Mouse (Mus musculus) heart, postnatal 4 days (tissue): ENCODE measurements at regions not wholly inside any gene's neighbourhood (a gene's known extent, or its start where the extent isn't known, plus 50 kb on each side); places are given as distances from the start of the nearest gene placed in this dataset.
"Not testable (repeated sequence)": the region's sequence is repeated elsewhere in the genome, so short reads cannot be mapped to it uniquely, and the experiment has no call there.

ENCODE experiments used
- DNase-seq: peaks from one replicate; pipeline ENCODE4 v3.0.0; 2021

- DNase-seq = no peak
Measured at GRCm38 (mm10) chr16:9016040-9016761, 186.3 kb downstream of the 1810013L24Rik start.

- DNase-seq = no peak
Measured at GRCm38 (mm10) chr16:9016762-9017086, 186.8 kb downstream of the 1810013L24Rik start.

- DNase-seq = no peak
Measured at GRCm38 (mm10) chr16:9030717-9031116, 200.8 kb downstream of the 1810013L24Rik start.

- no peak for DNase-seq
Measured at GRCm38 (mm10) chr16:9043271-9043670, 213.4 kb downstream of the 1810013L24Rik start.

- no peak for DNase-seq
Measured at GRCm38 (mm10) chr16:9046864-9047263, 217.0 kb downstream of the 1810013L24Rik start.

- peak; percentile 6 for DNase-seq
Measured at GRCm38 (mm10) chr16:9054415-9054814, 224.5 kb downstream of the 1810013L24Rik start.

GRCm38 (mm10) chr16:9056430-9056829 is 226.5 kb downstream of the 1810013L24Rik start:
- DNase-seq = no peak

GRCm38 (mm10) chr16:9071526-9071925 is 241.6 kb downstream of the 1810013L24Rik start:
- no peak for DNase-seq

GRCm38 (mm10) chr16:9071956-9072355 is 242.1 kb downstream of the 1810013L24Rik start:
- not testable (repeated sequence) for DNase-seq

- DNase-seq = no peak
Measured at GRCm38 (mm10) chr16:9074295-9074694, 244.4 kb downstream of the 1810013L24Rik start.

- DNase-seq = no peak
Measured at GRCm38 (mm10) chr16:9077451-9077850, 247.6 kb downstream of the 1810013L24Rik start.

- DNase-seq = no peak
Measured at GRCm38 (mm10) chr16:9078405-9078942, 248.6 kb downstream of the 1810013L24Rik start.

GRCm38 (mm10) chr16:9083040-9083439 is 253.1 kb downstream of the 1810013L24Rik start:
- no peak for DNase-seq

- DNase-seq = no peak
Measured at GRCm38 (mm10) chr16:9083740-9084139, 253.8 kb downstream of the 1810013L24Rik start.

GRCm38 (mm10) chr16:9084581-9084980 is 254.7 kb downstream of the 1810013L24Rik start:
- DNase-seq = no peak

- DNase-seq = no peak
Measured at GRCm38 (mm10) chr16:9085133-9085532, 255.2 kb downstream of the 1810013L24Rik start.

GRCm38 (mm10) chr16:9085977-9086376 is 256.1 kb downstream of the 1810013L24Rik start:
- DNase-seq = no peak

GRCm38 (mm10) chr16:9091790-9092189 is 261.9 kb downstream of the 1810013L24Rik start:
- DNase-seq = no peak

GRCm38 (mm10) chr16:9092191-9092848 is 262.4 kb downstream of the 1810013L24Rik start:
- peak; percentile 25 for DNase-seq

- DNase-seq = no peak
Measured at GRCm38 (mm10) chr16:9093593-9093992, 263.7 kb downstream of the 1810013L24Rik start.

GRCm38 (mm10) chr16:9094201-9094600 is 264.3 kb downstream of the 1810013L24Rik start:
- no peak for DNase-seq

- DNase-seq = no peak
Measured at GRCm38 (mm10) chr16:9106211-9106610, 276.3 kb downstream of the 1810013L24Rik start.

GRCm38 (mm10) chr16:9106676-9107075 is 276.8 kb downstream of the 1810013L24Rik start:
- DNase-seq = not testable (repeated sequence)

GRCm38 (mm10) chr16:9113801-9114200 is 283.9 kb downstream of the 1810013L24Rik start:
- no peak for DNase-seq
